Mouse (Mus musculus) spleen, adult 18-20 months (tissue): ENCODE measurements at regions not wholly inside any gene's neighbourhood (a gene's known extent, or its start where the extent isn't known, plus 50 kb on each side); places are given as distances from the start of the nearest gene placed in this dataset.

Experiments
- DNase-seq, 2 experiments: peaks; one replicate each; pipeline ENCODE4 v3.0.0; 2022; ENCODE audit warnings: mixed read lengths in 2 of 2

DNA sequence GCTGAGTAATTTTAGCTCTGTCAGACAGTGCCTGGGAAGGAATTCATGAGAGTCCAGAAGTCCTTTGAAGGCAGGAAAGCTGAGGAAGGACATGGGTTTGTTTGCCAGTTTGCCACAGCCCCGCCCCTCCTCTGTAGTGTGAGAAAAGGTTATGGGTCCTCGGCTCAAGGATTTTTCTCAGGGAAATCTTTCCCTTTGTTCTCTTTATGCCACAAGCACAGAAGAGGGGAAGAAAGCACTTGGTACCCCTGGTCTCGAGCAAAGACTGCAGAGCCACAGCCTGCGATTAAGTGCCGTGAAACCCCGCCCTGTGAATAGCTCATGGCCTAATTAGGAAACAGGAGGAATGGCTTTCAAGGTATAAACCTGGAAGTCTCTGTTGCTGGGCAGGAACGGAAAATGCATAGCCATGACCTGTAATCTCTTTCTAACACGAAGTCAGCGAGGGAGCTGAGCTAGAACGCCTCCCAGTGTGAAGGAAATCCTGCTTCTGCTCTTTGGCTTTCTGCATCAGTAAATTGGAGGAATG, 166.1 kb upstream of the Tars start:
- no peak for DNase-seq

DNA sequence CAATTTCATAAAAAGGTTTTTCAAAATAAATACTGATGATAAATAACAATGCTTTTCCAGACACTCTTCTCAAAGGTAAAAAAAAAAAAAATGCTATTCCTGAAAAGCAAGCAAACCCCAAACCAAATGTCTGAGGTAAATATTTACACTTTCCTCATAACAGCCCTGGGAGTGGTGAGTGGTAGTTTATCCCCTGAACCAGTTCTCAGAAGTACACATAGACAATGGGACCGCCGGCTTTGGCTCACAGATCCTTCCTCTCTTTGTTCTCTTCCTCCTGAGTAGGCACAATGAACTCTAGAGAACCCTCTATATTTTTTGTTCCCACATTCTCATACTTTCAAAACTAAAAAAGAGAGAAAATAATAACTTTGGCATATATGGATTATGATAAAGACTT, 153.1 kb upstream of the Tars start:
- DNase-seq = no peak

DNA sequence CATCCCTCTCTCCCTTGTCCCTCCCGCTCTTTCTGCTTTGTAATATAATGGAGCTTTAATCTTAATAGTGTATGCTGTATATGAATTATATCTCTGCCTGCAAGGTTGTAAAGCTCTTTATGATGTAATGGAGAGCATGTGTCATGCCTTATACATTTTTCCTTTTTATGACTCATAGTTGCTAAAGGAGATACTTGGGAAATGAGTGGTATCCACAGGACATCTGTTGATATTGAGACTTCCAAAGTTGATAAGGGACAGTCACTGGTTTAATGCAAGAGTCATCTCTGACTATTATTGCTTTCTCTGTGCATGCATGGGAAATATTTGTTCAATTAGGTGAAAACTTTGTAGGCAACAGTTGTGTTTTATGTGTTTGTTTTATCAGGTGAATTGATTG, 152.6 kb upstream of the Tars start:
- no peak for DNase-seq

DNA sequence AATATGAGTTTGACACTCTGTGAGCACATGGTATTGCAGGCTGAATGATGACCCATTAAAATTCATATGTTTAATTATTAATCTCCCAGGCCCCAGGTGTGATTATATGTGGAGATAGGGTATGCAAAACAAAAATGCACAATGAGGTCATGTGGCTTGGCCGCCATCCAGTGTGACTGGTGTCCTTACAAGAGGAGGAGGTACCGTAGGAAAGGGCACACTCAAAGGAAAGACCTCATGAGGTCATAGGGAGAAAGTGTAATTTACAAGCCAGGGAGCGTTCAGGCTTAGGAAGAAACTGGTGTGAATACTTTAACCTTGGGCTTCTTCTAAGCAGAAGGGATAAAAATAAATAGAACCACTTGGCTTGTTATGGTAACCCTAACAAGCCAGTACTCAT, 140.0 kb upstream of the Tars start:
- no peak for DNase-seq

DNA sequence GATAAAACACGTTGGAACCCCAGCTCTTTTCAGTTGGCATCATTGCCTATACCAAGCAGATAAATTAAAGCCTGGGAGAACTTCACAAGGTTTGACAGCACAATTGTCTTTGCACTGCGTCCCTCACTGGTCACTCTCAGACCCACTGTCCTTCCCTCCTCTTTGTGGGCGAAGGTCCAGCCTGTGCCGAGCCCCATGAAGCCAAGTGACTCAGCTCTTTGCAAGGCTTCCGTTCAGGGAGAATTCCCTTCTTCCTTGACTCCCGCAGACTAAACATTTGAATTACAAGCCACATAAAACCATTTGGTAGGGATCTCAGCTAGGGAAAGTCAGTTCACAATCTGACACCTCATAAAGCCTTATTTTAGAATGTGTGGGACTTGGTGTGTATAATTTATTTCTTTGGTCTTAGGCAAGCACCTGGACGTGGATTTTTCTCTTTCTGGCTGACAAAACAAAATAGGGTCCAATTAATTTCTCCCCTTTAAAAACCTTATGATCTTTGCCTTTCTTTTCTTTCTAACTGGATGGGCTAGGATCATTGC, 136.7 kb upstream of the Tars start:
- DNase-seq = no peak

DNA sequence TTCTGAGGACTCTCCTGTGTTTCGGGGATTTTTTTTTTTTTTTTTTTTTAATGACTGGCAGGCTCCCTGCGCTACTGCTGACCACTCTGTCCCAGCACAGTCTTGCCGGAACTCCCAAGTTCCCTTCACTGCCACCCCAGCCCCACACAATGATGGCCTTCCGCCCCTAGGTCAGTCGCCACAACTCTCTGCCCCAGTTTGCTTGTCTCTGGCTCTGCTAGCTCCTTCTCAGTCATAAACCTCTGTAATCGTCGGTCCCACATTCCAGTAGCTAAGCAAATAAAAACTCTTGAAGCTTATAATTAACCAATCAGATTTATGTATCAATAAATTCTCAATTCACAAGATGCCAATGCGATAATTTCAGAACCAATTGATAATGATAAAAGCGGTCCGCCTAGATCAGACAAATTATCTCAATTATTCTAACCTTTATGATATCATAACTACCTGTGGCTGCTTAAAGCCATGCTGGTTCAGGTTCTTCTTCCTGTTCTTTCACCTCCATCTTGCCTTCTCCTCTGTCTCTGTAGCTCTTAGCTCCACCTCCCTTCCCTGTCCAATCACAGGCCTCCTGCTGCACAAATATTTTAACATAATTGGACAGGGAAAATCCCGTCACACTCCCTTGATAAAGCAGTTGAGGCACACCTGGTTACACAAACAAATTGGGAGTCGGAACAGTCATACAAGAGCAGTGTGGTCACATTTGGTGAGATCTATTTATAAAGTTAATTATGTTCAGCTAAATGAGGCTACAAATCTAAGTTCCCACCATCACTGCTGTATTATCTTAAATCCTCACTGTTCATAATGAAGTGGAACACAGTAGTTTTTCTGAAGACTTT, 135.2 kb upstream of the Tars start:
- DNase-seq = no peak

DNA sequence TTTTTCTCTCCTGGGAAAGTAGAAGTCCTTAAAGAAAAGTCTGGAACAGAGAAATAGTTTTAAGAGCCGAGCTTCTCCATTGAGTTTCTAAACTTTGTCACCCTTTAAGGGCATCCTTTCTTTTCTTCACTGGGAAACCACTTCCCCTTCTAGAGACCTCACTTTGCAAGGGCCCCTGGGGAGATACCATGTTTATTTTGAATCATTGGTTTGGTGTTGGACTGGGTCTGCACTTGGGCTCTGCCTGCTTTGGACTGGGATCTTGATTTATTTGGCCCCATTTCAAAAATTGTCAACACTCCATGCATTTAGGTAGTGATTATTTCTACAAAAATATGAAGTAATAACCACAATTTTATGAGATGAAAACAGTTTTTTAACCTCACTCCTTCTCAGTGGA, 134.2 kb upstream of the Tars start:
- no peak for DNase-seq

DNA sequence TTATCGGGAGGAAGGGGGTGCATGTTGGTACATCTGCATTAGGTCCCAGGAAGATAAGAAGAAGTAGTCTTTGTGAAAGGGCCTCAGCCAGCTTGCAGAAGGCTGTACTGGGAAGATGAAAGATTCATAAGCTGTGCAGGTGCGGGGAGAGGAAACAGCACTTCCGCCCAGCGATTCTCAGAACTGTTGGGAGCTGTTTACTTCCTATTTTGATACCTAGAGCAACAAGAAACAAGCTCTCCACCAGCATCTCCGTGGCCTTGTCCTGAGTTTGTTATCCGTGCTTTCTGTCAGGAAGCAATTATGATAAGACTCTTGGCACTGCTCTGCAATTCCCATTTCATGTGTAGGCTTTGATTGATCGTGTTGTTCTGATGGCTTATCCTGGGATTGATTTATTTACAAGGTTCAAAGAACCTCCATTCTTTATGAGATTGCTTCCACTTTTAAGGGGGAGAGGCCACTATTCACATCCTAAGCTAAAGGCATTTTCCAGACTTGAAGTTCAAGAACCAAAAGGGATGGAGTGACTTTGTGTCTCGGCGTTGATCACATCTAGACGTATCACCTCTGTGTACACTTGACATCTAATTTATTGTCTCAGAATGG, 133.6 kb upstream of the Tars start:
- DNase-seq = peak; percentile 17 to 19

DNA sequence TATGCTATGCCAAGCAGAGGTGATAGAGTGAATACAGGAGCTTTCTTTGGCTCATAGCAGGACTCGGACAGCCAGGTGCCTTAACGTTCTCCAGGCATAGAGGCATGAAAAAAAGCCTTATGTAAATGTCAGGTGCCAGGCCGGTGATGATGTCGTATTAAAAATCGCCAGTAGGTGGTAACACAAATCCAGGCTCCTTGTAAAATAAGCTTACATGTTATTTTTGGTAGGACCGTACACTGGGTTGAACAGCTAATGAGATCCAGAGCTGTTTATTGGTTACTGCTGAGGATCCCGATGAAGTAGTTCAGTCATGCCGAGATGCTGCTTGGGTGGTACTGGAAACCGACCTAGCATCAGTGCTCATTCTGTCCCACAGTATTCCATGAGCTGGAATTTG, 133.1 kb upstream of the Tars start:
- DNase-seq = no peak

DNA sequence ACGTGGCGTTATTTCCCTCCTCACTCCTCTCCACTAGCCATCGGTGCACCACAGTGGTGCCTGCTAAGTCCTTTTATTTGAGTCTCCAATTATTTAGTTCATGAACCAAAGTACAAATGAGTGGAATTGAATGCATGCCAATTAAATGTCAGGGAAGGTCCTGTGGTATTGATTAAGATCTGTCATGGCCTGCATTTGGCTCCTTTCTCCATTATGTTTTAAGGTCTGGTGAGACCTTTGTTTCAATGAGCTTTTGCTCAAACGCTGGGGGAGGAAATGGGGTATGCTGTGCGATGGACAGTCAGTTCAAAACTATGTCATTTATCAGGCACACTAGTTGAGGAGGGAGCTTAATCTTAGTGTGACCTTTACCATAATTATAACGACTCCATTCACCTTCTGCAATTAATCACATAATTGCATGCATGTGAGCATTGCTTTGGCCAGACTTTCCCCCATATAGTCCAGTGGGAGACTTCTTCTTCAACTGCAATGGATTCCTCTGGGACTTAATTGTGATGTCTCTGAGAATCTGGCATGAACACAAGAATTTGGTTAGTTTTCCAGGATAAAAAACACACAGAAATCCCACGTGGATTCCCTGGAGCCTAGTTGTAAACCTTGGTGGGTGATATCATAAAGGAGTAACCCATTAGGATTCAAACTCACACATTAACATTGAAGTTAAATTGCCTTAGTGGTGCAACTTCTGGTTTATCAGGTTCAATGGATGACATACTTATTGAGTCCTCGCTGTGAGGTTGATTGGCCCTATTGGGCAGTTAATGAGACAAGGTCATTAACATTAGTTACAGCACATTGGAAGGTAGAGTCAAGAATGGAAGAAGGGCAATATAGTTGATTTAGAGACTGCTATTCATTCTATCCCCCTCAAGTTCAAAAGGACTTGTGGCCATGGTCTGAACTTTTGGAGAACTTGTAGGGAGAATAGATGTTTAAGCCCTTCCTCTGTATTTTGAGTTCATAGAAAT, 130.7 kb upstream of the Tars start:
- no peak for DNase-seq

DNA sequence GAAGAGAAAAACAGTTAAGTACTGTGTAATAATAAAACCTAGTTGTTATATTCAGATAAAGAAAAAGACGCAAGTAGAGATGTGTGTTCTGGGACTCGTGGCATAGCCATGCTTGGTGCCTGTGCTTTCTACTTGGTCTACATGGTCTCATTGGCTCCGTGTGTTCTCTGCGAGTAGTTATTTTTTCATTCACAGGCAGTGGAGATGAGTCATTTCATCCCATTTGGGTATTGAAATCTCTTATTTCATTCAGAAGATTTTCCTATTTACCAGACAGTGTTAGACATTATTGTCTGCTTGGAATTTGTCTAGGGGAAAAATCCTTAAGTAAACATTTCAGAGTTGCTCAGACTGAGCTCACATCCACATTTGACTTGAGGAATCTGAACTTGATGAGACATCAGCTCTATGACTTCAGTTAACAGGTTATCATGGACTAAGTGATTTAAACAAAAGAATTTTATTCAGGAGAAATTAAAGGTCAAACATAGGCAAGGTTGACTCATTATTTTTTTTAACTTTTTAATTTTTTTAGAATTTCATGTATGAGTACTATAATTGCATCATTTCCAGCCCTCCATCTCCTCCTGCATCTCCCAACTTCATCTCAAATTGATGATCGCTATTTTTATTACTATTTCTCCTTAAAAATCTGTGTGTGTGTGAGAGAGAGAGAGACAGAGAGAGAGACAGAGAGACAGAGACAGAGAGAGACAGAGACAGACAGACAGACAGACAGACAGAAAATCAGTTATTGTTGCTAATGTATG, 125.1 kb upstream of the Tars start:
- no peak for DNase-seq

DNA sequence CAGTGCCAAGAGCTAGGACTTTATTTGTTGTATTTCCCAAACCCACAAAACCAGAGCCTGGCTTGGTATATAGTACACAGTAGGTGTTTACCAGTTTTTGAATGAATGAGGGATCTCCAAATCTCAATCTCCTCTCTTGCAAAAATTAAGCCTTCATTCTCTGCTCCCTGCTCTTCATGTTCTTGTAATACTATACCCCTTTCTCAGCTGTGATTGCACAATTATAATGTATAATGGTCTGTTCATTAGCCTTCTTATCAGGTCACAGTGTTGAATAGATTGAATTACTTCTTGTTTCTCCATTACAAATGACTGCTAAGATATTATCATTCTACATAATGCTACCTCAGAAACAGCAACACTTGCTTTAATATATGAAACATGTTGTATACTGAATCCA, 119.1 kb upstream of the Tars start:
- DNase-seq = no peak

DNA sequence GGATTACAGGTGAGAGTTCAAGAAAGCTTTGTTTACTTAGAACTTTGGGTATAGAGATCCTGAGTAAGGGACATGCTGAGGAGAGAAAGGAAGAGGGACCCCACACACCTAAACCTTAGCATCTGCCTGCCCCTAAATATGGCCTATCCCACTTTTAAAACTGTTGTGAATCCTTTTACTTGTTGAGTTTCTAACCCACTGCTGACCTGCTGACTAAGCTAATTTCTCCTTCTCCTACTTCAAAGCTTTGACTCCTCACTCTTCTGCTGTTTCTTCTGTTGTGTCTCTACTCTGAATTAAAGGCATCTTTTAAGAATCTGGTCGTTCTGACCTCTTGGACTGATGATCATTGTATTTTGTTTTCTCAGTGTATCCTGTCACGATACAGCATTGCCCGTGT, 118.4 kb upstream of the Tars start:
- no peak for DNase-seq

DNA sequence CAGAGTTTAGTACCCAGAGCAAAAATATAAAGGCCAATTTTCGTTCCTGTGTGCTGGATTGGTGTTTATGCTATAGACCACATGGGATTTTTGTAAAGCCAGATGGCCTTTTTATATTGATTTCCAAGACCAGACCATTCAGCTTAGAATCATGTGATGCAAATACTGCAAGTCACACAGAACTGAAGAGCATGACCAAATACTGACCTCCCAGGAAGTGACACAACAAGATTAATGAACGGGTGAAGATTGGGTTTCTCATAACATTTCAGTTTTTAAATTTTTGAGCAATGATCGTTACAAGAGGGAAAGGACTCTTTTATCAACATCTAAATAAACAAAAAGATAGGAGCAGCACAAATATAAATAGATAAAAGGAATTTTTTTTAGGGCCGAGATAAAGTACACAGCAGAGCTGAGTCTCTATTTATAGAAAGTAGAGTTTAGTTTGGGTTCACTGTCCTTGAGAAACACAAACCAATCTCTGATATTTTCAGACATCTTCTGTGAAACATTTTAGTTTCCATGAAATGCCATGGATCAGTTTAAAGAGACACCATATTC, 105.7 kb upstream of the Tars start:
- no peak for DNase-seq

DNA sequence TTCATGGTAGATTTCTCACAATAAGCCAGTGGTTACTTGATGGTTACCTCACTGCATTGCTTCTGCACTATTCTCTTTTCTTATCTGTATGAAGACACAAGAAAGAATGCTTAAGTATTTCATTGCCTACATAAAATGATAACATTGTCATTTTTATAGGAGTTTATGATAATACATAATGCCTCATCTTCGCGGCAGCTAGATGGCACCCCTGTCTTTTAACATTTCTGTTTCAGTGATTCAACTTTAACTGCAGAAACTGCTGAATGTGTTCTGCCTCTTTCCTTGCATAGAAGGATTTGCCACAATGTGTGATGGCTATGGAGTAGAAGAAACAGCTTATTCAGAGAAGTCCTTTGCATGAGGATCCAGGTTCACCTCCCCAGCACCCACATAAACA, 97.0 kb upstream of the Tars start:
- no peak for DNase-seq

DNA sequence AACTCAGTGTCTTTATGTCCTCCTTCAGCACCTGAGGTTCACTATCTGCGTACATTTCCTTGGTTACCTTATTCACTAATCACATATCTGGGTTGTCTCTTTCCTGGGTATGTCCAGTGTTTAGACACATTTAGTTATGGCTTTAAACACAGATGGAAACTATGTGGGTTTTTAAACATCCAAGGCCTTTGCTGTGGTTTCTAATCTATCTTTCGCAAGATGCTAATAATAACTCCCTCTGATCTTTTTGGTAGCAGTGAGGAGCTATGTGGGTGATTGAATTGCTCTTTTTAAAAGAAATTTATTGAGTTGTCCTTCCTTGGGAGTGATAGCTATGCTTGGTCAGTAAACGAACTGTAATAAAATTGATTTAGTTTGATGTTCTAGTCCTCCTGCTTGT, 89.7 kb upstream of the Tars start:
- no peak for DNase-seq

DNA sequence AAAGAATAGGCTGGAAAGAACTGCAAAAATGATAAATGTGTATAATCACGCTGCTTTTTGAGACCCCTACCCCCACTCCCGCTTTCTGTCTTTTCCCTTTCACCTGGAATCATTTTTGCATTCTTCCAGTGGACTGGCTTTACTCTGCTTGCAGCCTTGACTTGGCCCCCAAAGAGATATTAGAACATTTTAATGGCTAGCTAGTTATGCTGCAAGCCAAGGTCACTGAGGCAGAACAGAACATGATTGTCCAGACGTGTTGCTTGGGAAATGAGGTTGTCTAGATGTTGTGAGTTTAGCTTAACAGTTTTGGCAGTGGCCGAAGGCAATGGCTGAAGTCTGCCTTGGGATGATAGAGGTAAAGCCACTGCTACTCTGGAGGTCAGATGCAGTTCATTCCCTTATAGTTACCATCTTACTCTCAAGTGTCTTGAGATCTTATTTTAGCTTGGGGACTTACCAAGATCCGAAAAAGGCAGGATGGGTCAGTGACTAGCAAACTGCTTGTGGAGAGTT, 87.9 kb upstream of the Tars start:
- DNase-seq = no peak

DNA sequence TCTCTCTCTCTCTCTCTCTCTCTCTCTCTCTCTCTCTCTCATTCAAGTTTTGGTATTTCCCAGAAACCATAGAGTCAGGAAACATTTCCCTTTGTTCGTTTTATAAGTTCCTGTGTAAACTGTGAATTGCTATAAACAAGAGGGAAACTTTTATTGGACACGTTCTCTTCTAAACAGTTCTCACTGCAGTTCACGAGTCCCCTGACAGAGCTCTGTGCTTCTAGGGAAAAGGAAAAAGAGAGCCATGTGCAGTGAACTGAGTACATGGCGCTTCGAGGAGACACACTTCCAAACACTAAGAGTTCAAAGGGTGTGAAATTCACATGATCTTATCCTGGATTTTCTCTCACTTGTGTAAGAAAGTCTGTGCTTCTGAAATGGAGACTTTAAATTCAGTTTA, 84.5 kb upstream of the Tars start:
- DNase-seq = no peak

DNA sequence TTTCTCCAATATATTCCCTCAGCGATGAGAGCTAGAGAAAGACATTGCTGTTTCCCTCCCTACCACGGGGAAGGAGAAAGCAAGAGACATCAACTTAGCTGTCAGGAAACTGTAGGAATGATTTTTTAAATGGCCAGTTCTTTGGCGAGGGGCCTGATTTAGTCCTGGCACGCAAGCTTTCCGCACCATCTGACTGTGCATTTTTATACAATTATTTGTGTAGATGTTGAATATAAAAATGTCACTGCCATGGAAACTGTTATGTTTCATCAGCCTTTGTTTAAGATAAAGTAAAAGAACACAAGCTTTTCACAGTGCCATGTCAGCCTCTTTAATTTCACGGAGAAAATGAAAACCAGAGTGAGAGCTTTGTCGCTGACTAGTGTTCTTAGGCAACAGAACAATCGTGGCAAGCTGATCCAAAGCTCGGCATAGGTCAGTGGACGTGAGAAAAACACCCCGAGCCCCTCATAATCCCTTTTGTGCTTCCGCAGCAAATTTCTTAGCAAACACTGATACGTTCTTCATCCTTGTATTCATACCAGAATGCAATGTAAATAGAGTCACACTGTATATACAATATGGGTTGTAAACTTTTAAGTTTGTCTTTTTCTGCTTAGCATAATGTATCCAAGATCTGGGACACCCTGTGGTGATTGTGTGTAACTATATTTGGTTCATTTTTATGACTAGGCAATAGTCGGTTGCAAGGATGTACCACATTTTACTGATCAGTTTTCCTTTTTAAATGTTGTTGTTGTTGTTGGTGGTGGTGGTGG, 79.9 kb upstream of the Tars start:
- DNase-seq = no peak

DNA sequence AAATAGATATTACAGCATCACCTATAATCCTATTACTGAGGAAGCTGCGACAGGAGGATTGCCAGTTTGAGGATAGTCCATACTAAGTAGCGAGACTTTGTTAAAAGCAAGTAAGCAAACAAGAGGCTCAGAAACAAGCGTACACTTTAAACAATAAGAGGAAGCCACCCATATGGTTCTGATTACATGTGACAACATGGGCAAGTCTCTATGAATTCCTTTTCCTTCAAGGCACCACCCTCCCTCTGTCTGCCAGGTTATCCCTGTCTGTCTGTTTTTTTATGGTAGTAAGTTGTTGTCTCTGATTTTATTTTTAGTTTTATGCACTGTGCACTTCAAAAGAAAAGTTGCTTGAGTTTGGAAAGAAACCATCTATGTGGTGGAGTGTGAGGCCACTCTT, 76.8 kb upstream of the Tars start:
- no peak for DNase-seq

DNA sequence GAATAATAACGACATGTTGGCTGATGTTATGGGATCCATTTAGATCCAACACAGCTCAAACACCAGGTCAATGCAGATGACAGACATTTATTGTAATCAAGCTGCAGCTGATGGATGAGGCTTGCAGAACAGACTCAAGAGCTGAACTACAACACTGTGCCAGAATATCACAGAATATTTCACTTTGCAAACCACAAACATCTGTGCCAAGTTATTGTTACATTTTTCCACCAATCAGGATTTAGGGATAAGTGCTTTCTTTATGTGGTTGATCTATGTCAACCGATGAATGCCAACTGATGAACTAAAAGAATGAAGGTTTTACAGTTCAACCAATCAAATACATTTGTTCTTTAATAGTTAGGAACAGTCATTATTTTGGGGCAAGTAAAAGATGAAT, 63.9 kb upstream of the Tars start:
- DNase-seq = no peak
